Mouse (Mus musculus) stomach, embryonic 15.5 days (tissue): ENCODE data around the gene N4bp2l1. TPM values are rescaled to one million over a fixed set of nuclear protein-coding genes. Genes with fewer than 3 reads are reported as not detected.

Experiments used
- ATAC-seq: fragments of 200-750 bp; cut with Nextera tagmentation; 2 replicates; pipeline ENCODE4 v1.8.0; 2017; ENCODE audit warnings: low read depth, moderate number of reproducible peaks, moderate TSS enrichment; ENCODE audit not compliant: insufficient read depth, low FRiP score
- H3K27ac ChIP-seq: fragments of 300-500 bp; sonication (generic); 2 replicates; pipeline ENCODE4 v1.5.1; 2015; ENCODE audit warnings: mild to moderate bottlenecking, inconsistent platforms
- H3K27me3 ChIP-seq: fragments of 300-500 bp; sonication (generic); replicated peaks from 2 replicates; pipeline ENCODE4 v1.6.1; 2015; ENCODE audit warnings: inconsistent platforms
- H3K36me3 ChIP-seq: fragments of 300-500 bp; sonication (generic); 2 replicates; pipeline ENCODE4 v1.6.1; 2015; ENCODE audit warnings: inconsistent platforms
- H3K4me1 ChIP-seq: fragments of 300-500 bp; sonication (generic); 2 replicates; pipeline ENCODE4 v1.6.1; 2015; ENCODE audit warnings: inconsistent platforms
- H3K4me2 ChIP-seq: fragments of 300-500 bp; sonication (generic); 2 replicates; pipeline ENCODE4 v1.6.1; 2015; ENCODE audit warnings: mild to moderate bottlenecking, inconsistent platforms
- H3K4me3 ChIP-seq: fragments of 300-500 bp; sonication (generic); replicated peaks from 2 replicates; pipeline ENCODE4 v1.5.1; 2015; ENCODE audit warnings: inconsistent platforms
- H3K9ac ChIP-seq: fragments of 300-500 bp; sonication (generic); 2 replicates; pipeline ENCODE4 v1.6.1; 2015; ENCODE audit warnings: inconsistent platforms
- H3K9me3 ChIP-seq: fragments of 300-500 bp; sonication (generic); 2 replicates; pipeline ENCODE4 v1.6.1; 2016; ENCODE audit warnings: inconsistent platforms
- WGBS: fragments of 180-500 bp; shearing (Covaris S2); methylation state at CpG from one replicate; pipeline ENCODE4 v1.1.7; 2015; 5-methylcytosine and 5-hydroxymethylcytosine counted together
- polyA plus RNA-seq: library from polyadenylated mRNA; unstranded; fragments of >200 nt; fragmentation: Nextera tagmentation; extraction: Ambion mirVana; gene quantifications from 2 replicates; pipeline ENCODE4 v1.2.1, GENCODE M21; 2015

The N4bp2l1 gene
- polyA plus RNA-seq, 1 experiment from 2014 or later, result 7.8 TPM

- Histone ChIP-seq H3K4me3 (no peak overlapping the region), H3K36me3 (no peaks in the 10 kb centered on the region), H3K27me3 (no peaks in the 10 kb centered on the region), H3K9me3 (no peaks in the 10 kb centered on the region), H3K27ac (no peak overlapping the region), H3K4me1 (peaks cover 18% of the 10 kb centered on the region), H3K4me2 (no peak overlapping the region), H3K9ac (no peak overlapping the region)
- no peak for ATAC-seq
- 47% methylated on average over 11 of the region's 11 CpGs for WGBS
Observed at GRCm38 (mm10) chr5:150595366-150596016, 1.5 kb downstream of the N4bp2l1 start.

- WGBS, result 9% methylated on average over 17 of the region's 17 CpGs
- peaks cover 15% of the 10 kb centered on the region for H3K4me1 ChIP-seq
- peak overlapping the region; percentile 99 for H3K4me2 ChIP-seq
- ATAC-seq, result peak; percentile 40
- H3K4me3 ChIP-seq, result peak overlapping the region; percentile 91
- peak overlapping the region; percentile 35; the same call in 1 of the 2 replicates for H3K27ac ChIP-seq
- no peaks in the 10 kb centered on the region for H3K36me3 ChIP-seq
- no peaks in the 10 kb centered on the region for H3K27me3 ChIP-seq
- H3K9ac ChIP-seq, result peak overlapping the region; percentile 65; the same call in 1 of the 2 replicates
- H3K9me3 ChIP-seq, result no peaks in the 10 kb centered on the region
Observed at GRCm38 (mm10) chr5:150594649-150595339, 2.2 kb downstream of the N4bp2l1 start.

DNA sequence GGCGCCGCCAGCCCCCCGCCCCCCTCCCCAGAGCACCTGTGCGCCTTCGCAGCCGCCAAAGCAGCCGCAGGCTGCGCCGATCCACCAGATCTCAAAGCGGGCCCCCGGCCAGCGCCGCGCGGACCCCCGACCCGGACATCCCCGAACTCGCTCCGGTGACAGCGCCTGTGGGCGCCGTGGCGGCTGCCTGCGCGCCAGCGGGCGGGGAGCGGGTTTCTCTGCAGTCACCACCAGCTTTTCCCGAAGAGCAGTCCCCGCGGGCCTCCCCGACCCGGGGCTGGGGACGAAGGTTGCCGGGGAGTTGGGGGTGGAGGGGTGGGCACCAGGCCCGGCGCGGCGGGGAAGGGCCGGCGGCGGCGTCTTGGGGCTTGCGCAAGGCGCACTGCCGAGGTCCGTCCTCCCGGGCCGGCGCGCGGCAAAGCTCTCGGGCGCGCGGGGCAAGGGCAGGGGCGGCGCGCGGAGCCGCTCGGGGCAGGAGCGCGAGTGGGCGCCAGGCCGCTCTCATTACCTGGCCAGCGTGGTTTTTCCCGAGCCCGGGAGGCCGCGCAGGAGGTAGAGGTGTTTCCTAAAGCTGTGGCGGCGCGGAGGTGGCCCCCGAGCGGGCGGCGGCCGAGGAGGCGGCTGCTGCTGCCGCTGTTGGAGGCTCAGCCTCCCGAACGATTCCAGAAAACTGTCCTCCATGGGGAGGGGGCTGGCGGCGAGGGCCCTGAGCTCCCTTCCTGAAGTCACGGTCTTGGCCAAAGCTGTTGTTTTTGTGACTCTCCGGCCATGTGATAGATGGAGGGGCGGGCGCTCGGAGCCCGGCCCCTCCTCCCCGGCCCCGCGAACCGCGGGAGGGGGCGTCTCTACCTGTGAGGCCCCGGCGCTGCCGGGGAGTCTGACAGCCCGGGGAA, 3.0 kb downstream of the N4bp2l1 start:
- H3K4me1 ChIP-seq, result peaks cover 15% of the 10 kb centered on the region
- peak; percentile 64 for ATAC-seq
- H3K4me2 ChIP-seq, result peak overlapping the region; percentile 99
- no peaks in the 10 kb centered on the region for H3K9me3 ChIP-seq
- H3K27me3 ChIP-seq, result no peaks in the 10 kb centered on the region
- H3K9ac ChIP-seq, result peak overlapping the region; percentile 65
- peak overlapping the region; percentile 91 for H3K4me3 ChIP-seq
- H3K36me3 ChIP-seq, result no peaks in the 10 kb centered on the region
- H3K27ac ChIP-seq, result peak overlapping the region; percentile 44
- under 1% methylated on average over 97 of the region's 102 CpGs for WGBS

DNA sequence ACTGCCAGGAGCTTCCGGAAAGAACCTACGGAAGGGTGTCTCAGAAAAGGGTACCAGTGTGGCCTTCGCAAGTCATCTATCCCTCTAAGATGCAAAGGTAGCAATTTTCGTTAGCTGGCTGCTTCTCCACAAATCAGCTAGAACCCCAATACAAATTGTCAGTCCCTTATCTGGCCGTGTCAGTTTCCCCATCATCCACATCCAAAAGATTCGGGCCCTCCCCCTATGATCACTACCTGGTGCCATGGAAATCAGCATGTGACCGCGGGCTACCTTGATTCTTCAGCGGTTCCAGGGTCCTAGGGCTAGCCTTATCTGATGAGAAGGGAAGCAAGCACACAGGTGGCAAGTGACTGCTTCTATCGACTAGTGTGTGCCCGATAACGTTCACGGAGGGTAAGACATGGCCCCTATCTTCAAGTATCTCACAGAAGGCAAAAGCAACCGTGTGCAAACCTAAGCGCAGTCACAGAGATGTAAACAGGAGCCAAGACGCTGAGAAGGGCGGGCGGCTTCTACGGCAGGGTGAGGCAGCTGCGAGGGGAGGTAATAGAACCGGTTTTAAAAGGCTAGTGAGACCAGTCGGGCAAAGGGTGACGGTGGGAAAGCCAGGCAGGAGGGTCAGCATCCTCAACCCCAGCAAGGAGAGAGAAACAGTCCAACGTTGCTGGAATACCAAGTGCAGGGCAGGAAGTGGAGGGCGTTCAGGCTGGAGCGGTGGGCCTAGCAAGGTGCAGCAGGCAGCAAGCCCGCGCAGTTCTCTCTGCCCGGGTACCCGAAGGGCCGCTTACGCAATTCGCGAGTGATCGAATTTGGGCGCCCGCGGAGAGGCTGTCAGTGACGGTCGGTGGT, 3.9 kb downstream of the N4bp2l1 start:
- ATAC-seq, result peak; percentile 71; the same call in 1 of the 2 replicates
- peak overlapping the region; percentile 44 for H3K27ac ChIP-seq
- peak overlapping the region; percentile 65 for H3K9ac ChIP-seq
- peak overlapping the region; percentile 91 for H3K4me3 ChIP-seq
- WGBS, result 12% methylated on average over 40 of the region's 40 CpGs
- H3K36me3 ChIP-seq, result no peaks in the 10 kb centered on the region
- H3K4me1 ChIP-seq, result peaks cover 15% of the 10 kb centered on the region
- H3K4me2 ChIP-seq, result peak overlapping the region; percentile 99
- H3K27me3 ChIP-seq, result no peaks in the 10 kb centered on the region
- H3K9me3 ChIP-seq, result no peaks in the 10 kb centered on the region

GRCm38 (mm10) chr5:150592186-150592903, 4.6 kb downstream of the N4bp2l1 start:
- no peaks in the 10 kb centered on the region for H3K27me3 ChIP-seq
- H3K9ac ChIP-seq, result no peak overlapping the region
- H3K27ac ChIP-seq, result 0 out of 2 replicates have a peak overlapping the region, but pooled peaks have one; percentile 44
- WGBS, result 76% methylated on average over 13 of the region's 13 CpGs
- H3K36me3 ChIP-seq, result no peaks in the 10 kb centered on the region
- H3K4me1 ChIP-seq, result peaks cover 15% of the 10 kb centered on the region
- H3K9me3 ChIP-seq, result no peaks in the 10 kb centered on the region
- H3K4me3 ChIP-seq, result peak overlapping the region; percentile 91; the same call in 1 of the 2 replicates
- no peak for ATAC-seq
- peak overlapping the region; percentile 99 for H3K4me2 ChIP-seq

GRCm38 (mm10) chr5:150589945-150590344, 7.0 kb downstream of the N4bp2l1 start:
- no peaks in the 10 kb centered on the region for H3K36me3 ChIP-seq
- H3K4me3 ChIP-seq, result no peak overlapping the region
- no peak overlapping the region for H3K27ac ChIP-seq
- H3K9me3 ChIP-seq, result no peaks in the 10 kb centered on the region
- H3K27me3 ChIP-seq, result no peaks in the 10 kb centered on the region
- peaks cover 14% of the 10 kb centered on the region for H3K4me1 ChIP-seq
- WGBS, result 69% methylated on average over 2 of the region's 2 CpGs
- H3K4me2 ChIP-seq, result no peak overlapping the region
- ATAC-seq, result no peak
- no peak overlapping the region for H3K9ac ChIP-seq

- Histone ChIP-seq H3K4me3 (no peak overlapping the region), H3K4me2 (no peak overlapping the region), H3K27me3 (no peaks in the 10 kb centered on the region), H3K9me3 (no peaks in the 10 kb centered on the region), H3K9ac (no peak overlapping the region), H3K27ac (no peak overlapping the region), H3K4me1 (no peaks in the 10 kb centered on the region), H3K36me3 (no peaks in the 10 kb centered on the region)
- no peak; the same call in 1 of the 2 replicates for ATAC-seq
- 37% methylated on average over 6 of the region's 6 CpGs for WGBS
Observed at GRCm38 (mm10) chr5:150584337-150584729, 12.7 kb downstream of the N4bp2l1 start.

DNA sequence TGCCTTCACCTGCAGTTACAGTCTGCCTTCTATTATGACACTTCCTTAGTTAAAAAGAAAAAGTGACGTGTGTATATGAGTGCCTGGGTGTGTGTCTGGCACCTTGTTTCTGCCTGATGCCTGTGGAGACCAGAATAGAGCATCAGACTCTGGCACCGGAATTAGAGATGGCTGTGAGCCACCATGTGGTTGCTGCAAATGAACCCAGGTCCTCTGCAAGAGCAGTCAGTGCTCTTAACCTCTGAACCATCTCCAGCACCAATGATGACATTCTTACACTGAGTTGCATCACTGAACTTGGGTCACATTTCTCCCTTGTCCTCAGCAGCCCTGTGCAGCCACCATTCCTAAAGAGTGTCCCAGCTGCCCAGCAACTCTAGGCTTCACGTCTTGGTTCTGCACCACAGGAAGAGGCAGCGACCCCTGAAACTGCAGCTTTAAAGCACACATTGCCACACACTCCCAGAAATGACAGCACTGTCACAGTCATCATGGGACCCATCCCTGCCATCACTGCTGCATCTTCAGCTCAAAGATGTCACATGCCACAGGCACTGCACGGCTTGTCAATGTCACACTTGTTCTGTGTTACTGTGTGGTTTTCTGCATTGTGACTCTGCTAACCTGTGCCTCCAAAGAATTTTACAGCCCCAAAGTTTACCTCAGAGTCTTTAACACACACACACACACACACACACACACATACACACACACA, 13.2 kb downstream of the N4bp2l1 start:
- Histone ChIP-seq H3K27ac (no peak overlapping the region), H3K4me2 (no peak overlapping the region), H3K9me3 (no peaks in the 10 kb centered on the region), H3K27me3 (no peaks in the 10 kb centered on the region), H3K4me1 (no peaks in the 10 kb centered on the region), H3K36me3 (no peaks in the 10 kb centered on the region), H3K4me3 (no peak overlapping the region), H3K9ac (no peak overlapping the region)
- no peak for ATAC-seq
- 62% methylated on average over 5 of the region's 5 CpGs for WGBS

GRCm38 (mm10) chr5:150583181-150583580, 13.8 kb downstream of the N4bp2l1 start:
- Histone ChIP-seq H3K4me1 (no peaks in the 10 kb centered on the region), H3K36me3 (no peaks in the 10 kb centered on the region), H3K9ac (no peak overlapping the region), H3K27me3 (no peaks in the 10 kb centered on the region), H3K9me3 (no peaks in the 10 kb centered on the region), H3K4me3 (no peak overlapping the region), H3K27ac (no peak overlapping the region), H3K4me2 (no peak overlapping the region)
- no peak for ATAC-seq
- WGBS, result 72% methylated on average over 5 of the region's 5 CpGs

GRCm38 (mm10) chr5:150581180-150581579, 15.8 kb downstream of the N4bp2l1 start:
- no peak overlapping the region for H3K4me2 ChIP-seq
- no peaks in the 10 kb centered on the region for H3K4me1 ChIP-seq
- WGBS, result 70% methylated on average over 6 of the region's 6 CpGs
- no peaks in the 10 kb centered on the region for H3K36me3 ChIP-seq
- H3K27ac ChIP-seq, result no peak overlapping the region
- H3K4me3 ChIP-seq, result no peak overlapping the region
- no peaks in the 10 kb centered on the region for H3K9me3 ChIP-seq
- no peak overlapping the region for H3K9ac ChIP-seq
- H3K27me3 ChIP-seq, result no peaks in the 10 kb centered on the region
- no peak for ATAC-seq
